Mouse (Mus musculus): ENCODE data around the gene Gm45208. TPM values are rescaled to one million over a fixed set of nuclear protein-coding genes. Genes with fewer than 3 reads are reported as not detected.
"Not testable (repeated sequence)": the region's sequence is repeated elsewhere in the genome, so short reads cannot be mapped to it uniquely, and the experiment has no call there.

The Gm45208 gene
- polyA plus RNA-seq, 3 experiments from 2014 or later: not detected

DNA sequence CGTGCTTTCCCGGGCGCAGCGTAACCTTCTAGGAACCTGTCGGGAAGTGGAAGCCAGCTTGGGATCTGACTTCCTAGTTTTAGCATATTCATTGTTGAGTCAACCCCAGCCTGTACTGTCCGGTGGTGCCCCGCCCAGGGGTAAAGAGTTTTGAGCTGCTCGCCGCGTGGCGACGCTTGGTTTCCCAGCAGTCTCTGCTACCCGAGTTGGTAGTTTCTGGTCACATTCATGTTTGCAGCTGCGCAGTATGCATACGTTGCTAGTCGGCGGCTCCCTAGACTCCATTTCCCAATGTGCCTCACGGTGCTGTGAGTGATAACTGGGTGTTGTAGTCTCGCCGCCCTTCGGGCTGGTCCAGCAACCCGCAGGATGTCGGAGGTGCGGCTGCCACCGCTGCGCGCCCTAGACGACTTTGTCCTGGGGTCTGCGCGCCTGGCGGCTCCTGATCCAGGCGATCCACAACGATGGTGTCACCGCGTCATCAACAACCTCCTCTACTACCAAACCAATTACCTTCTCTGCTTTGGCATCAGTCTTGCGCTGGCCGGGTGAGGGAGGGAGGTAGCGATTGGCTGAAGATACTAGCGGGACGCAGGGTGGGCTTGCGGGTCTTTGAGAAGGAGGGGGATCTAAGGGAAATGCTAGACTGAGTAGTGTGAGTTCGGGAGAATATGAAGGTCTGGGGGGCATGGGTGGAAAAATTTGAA lies 6.3 kb downstream of the Gm45208 start, which contains the start of gene Praf2:
Gene Praf2, plus strand, starts transcription at position 225 of the 707 bp plus-strand sequence.
- ATAC-seq: peak; percentile 98

DNA sequence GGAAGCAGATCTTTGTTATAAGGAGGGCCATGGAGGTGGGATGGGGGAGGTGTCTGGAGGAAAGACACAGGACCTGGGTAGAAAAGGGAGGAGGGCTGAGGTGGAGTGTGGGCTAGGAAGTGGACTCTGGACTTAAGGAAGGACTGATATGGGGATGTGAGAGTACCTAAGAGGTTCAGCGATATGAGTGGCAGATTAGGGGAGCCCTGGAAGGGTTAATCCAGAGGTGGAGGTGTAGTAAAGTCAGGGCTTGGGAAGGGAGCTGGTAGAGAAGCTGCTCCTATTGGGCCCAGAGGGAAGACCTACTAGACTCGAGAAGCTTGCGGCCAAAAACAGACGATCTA lies 6.8 kb downstream of the Gm45208 start:
- ATAC-seq: no peak

DNA sequence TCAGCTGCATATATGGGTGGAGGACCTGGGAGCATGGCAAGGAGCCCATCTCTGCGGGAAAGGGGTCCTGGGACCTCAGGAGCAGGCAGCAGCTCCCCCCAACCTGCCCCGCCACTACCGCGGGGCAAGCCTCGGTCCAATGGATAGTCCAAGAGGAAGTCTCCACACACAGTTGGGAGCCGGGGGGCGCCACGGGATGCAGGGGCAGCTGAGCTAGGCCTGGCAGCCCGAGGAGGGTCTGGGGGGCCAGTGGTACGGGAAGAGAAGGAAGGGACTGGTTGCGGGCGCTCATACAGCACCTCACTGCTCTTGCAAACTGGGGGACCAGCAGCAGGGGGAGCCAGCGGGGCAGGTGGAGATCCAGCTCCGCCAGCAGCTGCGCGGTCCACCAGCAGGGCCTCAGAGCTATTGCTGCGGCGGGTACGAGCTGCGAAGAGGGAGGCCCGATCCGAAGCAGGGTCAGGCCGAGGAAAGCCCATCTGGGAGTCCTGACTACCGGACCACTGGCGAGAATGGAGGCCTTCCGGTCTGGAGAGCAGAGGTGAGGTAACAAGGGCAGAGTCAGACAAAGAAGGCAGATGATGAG lies 11.6 kb downstream of the Gm45208 start:
- peak; percentile 90 for ATAC-seq

DNA sequence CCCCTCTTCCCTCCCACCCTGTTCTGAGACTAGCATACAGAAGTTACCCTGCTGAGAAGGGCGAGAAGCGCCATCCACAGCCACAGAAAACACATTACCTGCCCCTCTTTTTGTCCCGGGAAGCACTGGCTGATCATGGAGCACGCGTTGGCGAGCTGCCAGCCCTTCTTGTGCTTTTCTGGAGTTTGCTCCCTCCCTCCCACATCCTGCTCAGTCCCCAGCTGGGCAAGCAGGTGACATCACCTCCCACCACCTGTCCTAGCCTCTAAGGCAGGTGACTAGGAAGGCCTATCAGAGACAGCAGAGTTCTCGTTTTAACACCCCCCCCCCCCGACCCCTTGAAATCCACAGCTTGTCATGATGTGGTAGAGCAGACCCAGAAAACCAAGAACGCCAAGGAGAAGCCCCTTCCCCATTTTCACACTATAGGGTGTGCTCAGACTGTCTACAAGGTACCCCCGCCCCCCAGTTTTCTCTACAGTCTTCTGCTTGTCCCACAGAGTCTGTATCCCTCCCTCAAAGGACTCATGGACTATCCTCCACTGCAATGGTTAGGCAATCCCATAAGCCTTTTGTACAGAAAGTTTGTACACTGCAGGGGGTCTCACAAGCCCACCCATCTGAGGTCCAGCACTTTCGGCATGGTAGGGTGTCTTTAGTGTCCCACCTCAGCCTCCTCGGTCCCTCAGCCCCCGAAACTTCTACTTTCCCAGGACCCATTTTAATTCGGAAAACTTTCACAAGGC lies 17.5 kb downstream of the Gm45208 start:
- ATAC-seq: no peak

DNA sequence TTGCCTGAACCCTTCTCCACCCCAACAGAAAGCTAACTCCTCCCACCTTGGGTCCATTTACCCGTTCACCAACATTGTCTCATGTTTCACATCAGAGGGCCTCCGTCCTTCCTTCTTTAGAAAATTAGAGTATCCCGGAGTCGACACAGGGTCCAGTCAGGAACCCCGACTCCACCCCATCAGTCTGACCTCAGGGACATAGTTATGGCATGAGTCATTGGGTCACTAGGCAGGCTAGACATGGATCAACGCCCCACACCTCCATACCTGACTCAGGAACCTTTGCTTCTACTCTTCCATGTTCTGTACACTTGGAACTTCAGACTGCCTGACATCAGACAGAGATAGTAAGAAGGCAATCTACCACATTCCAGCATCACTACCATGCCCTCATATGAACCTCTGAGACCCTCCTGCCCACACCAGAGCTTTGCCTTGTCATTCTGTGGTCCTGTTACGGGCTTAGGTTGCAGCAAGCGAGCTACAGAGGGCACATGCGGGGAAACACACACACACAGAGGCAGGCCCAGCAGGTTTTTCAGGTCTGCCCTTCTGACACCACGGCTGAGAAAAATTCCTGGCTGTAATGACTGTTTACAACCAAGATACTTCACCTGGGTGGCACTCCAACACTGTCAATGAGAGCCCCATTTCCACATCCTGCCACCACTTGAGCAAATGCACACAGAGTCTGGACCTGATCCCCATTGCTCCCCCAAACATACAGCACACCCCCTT lies 18.2 kb downstream of the Gm45208 start:
- ATAC-seq: no peak

DNA sequence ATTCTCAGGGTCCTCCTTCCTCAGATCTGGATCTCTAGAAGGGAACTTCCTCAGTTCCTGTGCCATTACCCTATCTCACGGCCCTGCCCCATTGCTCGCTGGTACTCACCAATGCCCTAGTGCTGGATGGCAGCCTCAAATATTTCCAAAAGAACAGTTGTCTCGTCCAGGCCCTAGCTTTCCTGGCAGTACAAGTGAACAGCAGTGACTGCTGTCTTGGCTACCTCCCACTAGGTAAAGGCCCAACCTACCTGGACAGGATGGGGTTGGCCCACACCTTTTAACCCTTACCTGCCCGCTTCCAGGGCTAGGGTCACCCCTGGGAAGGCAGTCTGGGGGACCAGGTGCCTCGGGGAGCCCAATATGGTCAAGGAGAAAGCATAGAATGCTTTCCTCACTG lies 19.1 kb downstream of the Gm45208 start:
- no peak for ATAC-seq

DNA sequence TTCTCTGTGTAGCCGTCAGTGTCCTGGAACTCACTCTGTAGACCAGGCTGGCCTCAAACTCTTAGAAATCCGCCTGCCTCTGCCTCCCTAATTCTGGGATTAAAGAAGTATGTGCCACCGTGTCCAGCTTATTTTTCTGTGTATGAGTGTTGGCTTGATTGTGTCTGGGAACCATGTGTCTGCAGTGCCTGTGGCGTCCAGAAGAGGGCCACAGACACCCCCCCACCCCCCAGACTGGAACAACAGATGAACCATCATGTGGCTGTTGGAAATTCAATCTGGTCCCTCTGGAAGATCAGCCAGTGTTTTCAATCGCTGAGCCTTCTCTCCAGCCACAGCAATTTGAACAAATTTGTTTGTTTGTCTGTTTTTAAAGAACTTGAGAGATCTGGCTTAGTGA lies 21.4 kb downstream of the Gm45208 start:
- ATAC-seq: no peak

DNA sequence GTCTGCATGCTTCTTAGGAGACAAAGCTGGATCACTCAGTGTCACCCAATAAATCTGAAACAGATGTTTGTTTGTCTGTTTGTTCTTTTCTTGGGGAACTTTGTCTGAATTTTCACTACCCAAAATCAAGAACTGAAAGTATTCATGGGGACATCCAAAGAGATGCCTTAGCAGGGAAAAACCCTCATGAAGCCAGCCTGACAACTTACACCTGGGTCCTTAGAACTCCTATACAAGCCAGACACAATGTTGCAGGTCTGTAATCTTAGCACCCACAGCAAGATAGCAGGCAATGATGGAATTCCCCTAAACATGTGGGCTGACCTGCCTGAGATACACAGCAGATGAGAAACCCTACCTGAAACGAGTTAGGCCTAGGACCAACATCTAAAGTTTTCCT lies 22.9 kb downstream of the Gm45208 start:
- ATAC-seq: no peak

DNA sequence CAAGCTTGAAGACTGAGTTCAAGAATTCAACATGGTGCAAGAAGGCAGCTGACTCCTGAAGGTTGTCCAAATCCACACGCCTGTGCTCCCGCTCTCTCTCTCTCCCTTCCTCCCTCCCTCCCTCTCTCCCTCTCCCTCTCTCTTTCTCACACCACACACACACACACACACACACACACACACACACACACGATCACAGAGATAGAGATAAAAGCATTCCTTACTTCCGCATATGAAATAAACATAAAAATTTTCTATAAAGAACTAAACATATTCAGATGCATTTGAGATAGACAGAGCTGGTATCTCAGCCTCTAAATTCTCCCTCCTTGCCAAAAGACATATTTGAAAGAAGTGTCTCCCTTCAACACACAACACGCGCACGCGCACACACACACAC lies 23.4 kb downstream of the Gm45208 start:
- no peak for ATAC-seq

DNA sequence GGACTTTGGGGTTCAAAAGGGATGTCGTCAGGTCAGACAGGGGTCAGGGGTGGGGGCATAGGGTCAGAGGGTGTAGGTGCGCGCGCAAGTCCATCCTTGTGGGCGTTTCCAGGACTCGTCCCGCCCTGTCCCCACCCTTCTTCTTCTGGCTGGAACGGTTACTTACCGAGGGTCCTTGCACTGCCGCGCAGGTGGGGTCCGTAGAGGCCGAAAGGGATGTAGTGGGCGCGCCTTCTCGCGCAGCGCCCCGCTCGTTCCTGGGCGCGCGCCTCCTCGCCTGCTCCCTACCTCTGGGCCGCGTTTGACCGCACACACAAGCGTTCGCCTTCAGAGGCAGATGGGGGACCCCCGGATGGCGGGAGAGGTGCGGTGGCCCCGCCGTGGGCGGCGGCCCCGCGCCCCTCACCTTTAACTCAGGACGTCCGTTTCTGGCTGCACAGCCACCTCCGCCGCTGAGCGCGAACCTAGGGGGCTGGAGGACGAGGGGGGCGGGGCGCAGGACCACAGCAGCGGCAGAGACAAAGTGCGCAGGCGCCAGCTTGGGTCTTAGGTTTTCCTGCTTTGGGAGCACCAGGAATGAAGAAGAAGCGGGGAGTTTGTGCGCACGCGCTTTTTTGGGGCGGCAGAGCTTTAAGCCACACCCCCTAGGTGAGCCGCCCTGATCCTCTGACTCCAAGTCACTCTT lies 28.5 kb downstream of the Gm45208 start, which contains the start of gene Ccdc120:
Gene Ccdc120, minus strand, starts transcription at position 474 of the 685 bp plus-strand sequence.
- ATAC-seq: no peak

DNA sequence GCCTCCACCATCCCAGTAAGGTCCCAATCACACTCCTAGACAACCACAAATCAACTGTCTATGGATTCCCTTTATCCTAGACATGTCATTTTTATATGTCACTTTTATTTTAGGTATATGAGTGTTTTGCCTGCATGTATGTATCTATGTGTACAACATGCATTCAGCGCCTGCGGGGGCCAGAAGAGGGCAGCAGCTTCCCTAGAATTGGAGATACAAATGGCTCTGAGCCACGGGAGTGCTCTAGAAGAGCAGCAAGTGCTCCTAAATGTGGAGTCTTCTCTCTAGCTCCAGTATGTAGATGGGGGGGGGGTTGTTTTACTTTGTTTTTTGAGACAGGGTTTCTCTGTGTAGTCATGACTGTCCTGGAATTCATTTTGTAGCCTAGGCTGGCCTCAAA lies 31.6 kb downstream of the Gm45208 start:
- ATAC-seq: not testable (repeated sequence)

DNA sequence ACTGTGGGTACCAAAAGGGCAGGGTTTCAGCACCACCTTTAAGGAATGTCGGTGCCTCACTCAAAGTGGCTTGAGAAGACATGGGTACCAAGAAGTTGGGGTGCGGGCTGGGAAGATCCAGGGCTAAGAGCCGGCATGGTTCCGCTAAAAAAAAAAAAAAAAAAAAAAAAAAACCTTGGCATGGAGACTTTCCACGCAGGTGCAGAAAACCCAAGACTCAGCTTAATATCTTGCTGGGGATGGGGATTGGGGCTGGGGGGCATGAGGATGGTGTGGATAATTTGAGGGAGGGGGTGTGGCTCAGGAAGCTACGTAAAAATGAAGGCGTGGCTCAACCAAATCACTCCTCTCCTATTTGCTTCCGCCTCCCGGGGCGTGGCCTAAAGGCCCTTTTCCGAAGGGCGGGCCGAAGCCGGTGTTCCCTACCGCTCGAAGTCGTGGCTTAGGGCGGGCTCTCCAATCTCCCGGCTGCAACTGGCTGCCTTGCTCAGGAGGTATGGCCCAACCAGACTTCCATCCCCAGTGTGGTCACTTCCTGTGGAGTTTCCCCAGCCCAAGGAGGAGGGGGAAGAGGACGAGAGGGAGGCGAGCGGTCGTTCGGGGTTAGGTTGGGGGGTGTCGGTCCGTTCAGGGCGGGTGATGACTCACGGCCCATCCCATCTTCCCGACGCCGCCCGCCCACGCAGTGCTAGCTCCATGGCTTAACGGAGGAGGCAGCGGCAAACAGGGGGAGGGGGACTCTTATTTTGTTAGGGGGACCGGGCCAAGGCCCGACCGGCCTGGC lies 40.3 kb downstream of the Gm45208 start, which contains the start of gene Tfe3:
Gene Tfe3, plus strand, starts transcription at position 424 of the 784 bp plus-strand sequence.
- ATAC-seq: peak; percentile 95

DNA sequence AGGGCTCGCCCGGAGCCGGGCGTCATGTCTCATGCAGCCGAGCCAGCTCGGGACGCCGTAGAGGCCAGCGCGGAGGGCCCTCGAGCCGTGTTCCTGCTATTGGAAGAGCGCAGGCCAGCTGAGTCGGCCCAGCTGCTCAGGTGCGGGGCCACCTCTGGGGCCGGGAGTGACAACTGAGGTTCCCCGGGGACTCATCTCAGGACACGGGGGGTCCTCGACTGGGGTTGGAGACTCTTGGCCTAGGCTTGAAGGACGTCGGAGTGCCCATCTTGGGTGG lies 40.8 kb downstream of the Gm45208 start:
- no peak for ATAC-seq

DNA sequence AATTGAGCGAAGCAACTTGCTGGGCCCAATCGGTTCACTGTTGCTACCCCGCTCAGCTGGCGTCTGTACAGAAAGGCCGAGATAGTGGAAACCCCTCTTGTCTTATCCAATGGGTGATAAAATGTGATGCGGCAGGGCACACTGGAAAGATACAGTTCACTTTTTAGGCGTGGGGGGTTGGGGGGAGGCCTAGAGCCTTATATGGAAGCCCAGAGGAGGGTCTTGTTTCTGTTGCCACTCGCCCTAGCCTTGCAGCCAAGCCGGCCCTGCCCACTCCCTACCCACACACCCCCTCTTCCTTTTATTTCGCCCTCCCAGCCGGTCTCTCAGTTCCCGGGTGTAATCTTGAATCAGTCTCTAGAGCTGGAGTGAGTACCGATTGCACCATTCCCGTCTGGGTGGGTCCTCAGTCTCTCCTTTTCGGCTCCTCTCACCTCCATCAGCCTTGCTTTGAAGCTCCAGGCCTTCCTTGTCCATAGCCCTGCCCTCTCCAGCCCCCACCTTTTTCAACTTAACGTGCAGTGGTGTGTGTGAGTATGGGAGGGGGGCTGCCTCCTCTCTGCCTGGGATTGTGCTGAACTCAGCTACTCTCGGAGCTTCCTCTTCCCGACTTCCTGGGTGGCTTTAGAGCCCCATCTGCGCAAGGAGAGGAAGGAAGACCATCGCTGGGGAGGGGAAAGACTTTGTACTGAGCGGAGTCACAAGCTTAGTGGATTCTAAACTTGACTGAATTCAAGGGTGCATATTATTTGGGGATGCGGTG lies 41.8 kb downstream of the Gm45208 start:
- ATAC-seq: no peak

DNA sequence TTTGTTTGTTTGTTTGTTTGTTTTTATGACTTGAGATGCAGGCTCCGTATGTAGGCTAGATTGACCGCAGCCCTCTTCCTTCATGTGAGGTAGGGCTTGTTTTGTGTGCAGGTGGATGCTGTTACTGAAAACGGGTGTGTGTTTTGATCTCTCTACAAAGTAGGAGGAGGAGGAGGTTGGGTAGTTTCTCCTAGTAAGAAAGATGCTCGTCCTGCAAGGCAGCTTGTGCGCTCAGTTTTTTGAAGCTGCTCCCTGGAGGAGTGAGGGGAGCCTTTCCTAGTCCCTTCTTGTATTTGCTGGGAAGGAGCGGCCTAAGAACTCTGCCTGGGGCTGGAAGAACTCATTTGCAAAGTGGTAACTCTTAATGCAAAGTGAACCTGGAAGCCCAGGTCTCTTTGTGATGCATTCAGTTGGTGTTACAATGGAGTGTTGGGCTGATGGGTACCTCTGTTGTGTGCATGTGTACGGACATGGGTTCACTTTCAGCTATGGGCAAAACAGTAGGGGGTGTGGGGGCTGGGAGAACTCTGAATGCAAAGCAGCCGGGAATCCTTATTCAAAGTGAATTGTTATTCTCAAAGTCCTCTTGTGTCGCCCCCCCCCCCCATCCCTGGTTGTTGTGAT lies 42.7 kb downstream of the Gm45208 start:
- no peak for ATAC-seq

DNA sequence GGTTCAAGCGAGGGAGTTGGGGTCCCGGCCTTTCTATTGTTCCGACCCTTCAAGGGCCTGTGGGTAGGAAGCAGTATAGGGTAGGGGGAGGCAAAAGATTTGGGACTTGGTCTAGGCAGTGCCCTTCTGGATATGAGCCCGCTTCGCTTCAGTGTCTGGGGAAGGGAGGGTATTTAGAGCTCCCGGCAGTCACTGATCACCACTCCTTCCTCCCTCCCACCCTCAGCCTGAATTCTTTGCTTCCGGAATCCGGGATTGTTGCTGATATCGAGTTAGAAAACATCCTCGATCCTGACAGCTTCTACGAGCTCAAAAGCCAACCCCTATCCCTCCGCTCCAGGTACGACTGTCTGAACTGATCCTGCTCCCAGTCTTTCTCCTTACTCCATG lies 43.2 kb downstream of the Gm45208 start:
- no peak for ATAC-seq

DNA sequence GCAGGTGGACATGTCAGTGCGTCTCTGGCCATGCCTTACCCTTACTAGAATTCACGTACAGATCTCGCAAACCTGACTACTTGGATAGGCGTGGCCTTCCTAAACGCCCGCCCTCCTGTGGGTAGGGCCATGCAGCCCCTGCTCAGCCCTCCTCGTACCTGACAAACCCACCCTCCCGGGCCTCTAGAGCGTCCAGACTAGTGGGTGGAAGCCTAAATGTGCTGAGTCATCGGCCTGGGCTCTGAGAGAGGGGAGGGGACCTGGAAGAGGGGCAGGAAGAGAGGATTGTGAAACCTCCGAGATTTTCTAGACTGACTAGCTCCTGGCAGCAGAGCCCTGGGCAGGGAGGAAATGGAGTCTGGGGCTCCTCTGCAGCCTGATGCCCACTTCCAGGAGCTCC lies 43.7 kb downstream of the Gm45208 start:
- no peak for ATAC-seq

DNA sequence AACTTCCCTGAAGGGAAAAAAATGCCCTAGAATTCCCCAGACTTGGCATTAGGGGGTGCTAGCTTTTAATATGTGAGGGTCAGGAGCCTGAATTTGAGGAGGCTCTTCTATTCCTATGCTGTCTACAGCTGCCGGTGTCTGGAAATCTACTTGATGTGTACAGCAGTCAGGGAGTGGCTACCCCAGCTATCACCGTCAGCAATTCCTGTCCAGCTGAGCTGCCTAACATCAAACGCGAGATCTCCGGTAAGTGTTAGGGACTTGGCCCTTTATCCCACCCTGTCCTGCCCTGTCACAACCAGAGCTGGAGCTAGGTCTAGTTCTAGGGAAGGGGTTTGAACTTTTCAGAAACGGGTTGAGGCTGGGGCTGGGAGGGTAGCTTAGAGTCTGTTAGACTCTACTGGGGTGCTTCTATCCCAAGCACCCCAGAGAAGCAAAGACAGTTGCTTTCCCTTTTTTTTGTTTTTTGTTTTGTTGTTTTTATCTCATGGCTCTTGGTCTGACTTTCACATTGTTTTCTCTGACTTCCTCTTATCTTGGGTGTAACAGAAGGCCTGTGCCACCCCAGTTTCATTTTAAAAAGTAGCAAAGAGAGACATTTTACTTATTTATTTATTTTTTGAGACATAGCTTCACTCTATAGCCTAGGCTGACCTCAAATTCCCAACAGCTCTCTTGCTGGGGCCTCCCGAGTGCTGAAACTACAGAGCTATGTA lies 47.4 kb downstream of the Gm45208 start:
- ATAC-seq: no peak

DNA sequence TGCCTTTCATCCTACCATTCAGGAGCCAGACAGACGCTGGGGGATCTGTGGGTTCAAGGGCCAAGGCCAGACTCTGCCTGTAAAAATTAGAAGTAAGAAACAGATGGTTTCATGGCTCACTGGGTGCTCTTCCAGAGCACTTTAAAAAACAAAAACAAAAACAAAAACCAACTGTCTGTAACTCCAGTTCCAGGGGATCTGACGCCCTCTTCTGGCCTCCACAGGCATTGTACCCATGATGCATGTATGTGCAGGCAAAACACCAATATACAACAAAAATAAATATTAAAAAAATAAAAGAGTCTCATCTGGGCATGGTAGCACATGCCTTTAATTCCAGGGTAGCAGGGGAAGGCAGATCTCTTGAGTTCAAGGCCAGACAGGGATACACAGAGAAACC lies 50.7 kb downstream of the Gm45208 start:
- ATAC-seq: no peak

Data from inflammation-experienced regulatory T-cells, adult 6 months (primary cell).